Mouse (Mus musculus) spleen, adult 2 months (tissue): ENCODE results near the gene Tead3. TPM values are rescaled to one million over a fixed set of nuclear protein-coding genes. Genes with fewer than 3 reads are reported as not detected.
"Not testable (repeated sequence)": the region's sequence is repeated elsewhere in the genome, so short reads cannot be mapped to it uniquely, and the experiment has no call there.

Experiments
- DNase-seq, 2 experiments: peaks; one replicate each; pipeline versions ENCODE4 v3.0.0 to v3.0.0-alpha.2; 2012 to 2021; ENCODE audit warnings: low spot score in 2 of 2, low read depth in 1 of 2
- H3K27ac ChIP-seq: fragments of 200-500 bp; 2 replicates; pipeline ENCODE4 v1.5.1; 2012; ENCODE audit warnings: low read length, inconsistent platforms; ENCODE audit not compliant: insufficient read depth
- H3K27me3 ChIP-seq: fragments of 200-500 bp; 2 replicates; pipeline ENCODE4 v1.6.1; 2012; ENCODE audit warnings: mild to moderate bottlenecking, moderate library complexity, low read length, inconsistent platforms; ENCODE audit not compliant: control insufficient read depth, insufficient read depth
- H3K36me3 ChIP-seq: fragments of 200-500 bp; 2 replicates; pipeline ENCODE4 v1.6.1; 2012; ENCODE audit warnings: mild to moderate bottlenecking, low read length, inconsistent platforms; ENCODE audit not compliant: control insufficient read depth, insufficient read depth
- H3K4me1 ChIP-seq: fragments of 200-500 bp; 2 replicates; pipeline ENCODE4 v1.6.1; 2011; ENCODE audit warnings: inconsistent platforms; ENCODE audit not compliant: control insufficient read depth, insufficient read depth, insufficient read length
- H3K4me3 ChIP-seq: fragments of 200-500 bp; 2 replicates; pipeline ENCODE4 v1.5.1; 2011; ENCODE audit warnings: mild to moderate bottlenecking, inconsistent platforms; ENCODE audit not compliant: insufficient read depth, insufficient read length; ENCODE audit errors: extremely low read depth
- CTCF ChIP-seq: fragments of 200-500 bp; IDR thresholded peaks from 2 replicates; pipeline ENCODE4 v1.5.1; 2011; ENCODE audit warnings: mild to moderate bottlenecking, inconsistent platforms; ENCODE audit not compliant: insufficient read depth, insufficient read length, insufficient replicate concordance; ENCODE audit errors: extremely low read depth
- POLR2A ChIP-seq: fragments of 200-500 bp; IDR thresholded peaks from 2 replicates; pipeline ENCODE4 v1.6.1; 2011; ENCODE audit warnings: low read depth, low read length, inconsistent platforms
- WGBS: fragments of 180-500 bp; shearing (Covaris S2); methylation state at CpG from one replicate; pipeline ENCODE4 v1.1.7; 2018; 5-methylcytosine and 5-hydroxymethylcytosine counted together
- polyA plus RNA-seq: library from polyadenylated mRNA; depleted of rRNA; stranded (reverse); fragments of >200 nt; gene quantifications from 2 replicates; pipeline ENCODE4 v1.2.3, GENCODE M21; 2012

Tead3 gene
- polyA plus RNA-seq, 1 experiment = 4.3 TPM

GRCm38 (mm10) chr17:28331241-28332112 is 19.1 kb downstream of the Tead3 start:
- peaks cover 18% of the 10 kb centered on the region for H3K36me3 ChIP-seq
- peaks cover 2% of the 10 kb centered on the region; the same call in 1 of the 2 replicates for H3K4me1 ChIP-seq
- H3K27ac ChIP-seq = no peak overlapping the region
- H3K4me3 ChIP-seq = no peak overlapping the region
- no peak for DNase-seq
- H3K27me3 ChIP-seq = no peaks in the 10 kb centered on the region; the same call in 1 of the 2 replicates
- no peak for TF ChIP-seq CTCF
- no peak for TF ChIP-seq POLR2A
- WGBS = 64% methylated on average over 7 of the region's 7 CpGs

GRCm38 (mm10) chr17:28330590-28330989 is 20.0 kb downstream of the Tead3 start:
- H3K4me1 ChIP-seq, H3K4me3 ChIP-seq, H3K27me3 ChIP-seq, DNase-seq, H3K27ac ChIP-seq: not testable (repeated sequence)
- WGBS = 88% methylated on average over 8 of the region's 8 CpGs
- H3K36me3 ChIP-seq = peaks cover 20% of the 10 kb centered on the region

GRCm38 (mm10) chr17:28330232-28330546 is 20.4 kb downstream of the Tead3 start:
- Histone ChIP-seq H3K4me3 (no peak overlapping the region), H3K27ac (no peak overlapping the region), H3K36me3 (peaks cover 20% of the 10 kb centered on the region), H3K4me1 (peaks cover 2% of the 10 kb centered on the region; the same call in 1 of the 2 replicates), H3K27me3 (no peaks in the 10 kb centered on the region; the same call in 1 of the 2 replicates)
- WGBS = 55% methylated on average over 2 of the region's 2 CpGs
- DNase-seq = no peak
- TF ChIP-seq POLR2A (no peak), CTCF (no peak)

GRCm38 (mm10) chr17:28329503-28330231 is 20.9 kb downstream of the Tead3 start:
- TF ChIP-seq CTCF (no peak), POLR2A (no peak)

GRCm38 (mm10) chr17:28328946-28329345 is 21.7 kb downstream of the Tead3 start:
- Histone ChIP-seq H3K36me3 (peaks cover 20% of the 10 kb centered on the region), H3K27ac (peak overlapping the region; percentile 83), H3K4me1 (peaks cover 2% of the 10 kb centered on the region; the same call in 1 of the 2 replicates), H3K4me3 (peak overlapping the region; percentile 71), H3K27me3 (no peaks in the 10 kb centered on the region; the same call in 1 of the 2 replicates)
- under 1% methylated on average over 25 of the region's 25 CpGs for WGBS
- no peak for DNase-seq
- no peak for TF ChIP-seq POLR2A
- no peak for TF ChIP-seq CTCF

More at GRCm38 (mm10) chr17:28329503-28330231, 20.9 kb downstream of the Tead3 start:
- peaks cover 20% of the 10 kb centered on the region for H3K36me3 ChIP-seq
- DNase-seq = no peak
- no peaks in the 10 kb centered on the region; the same call in 1 of the 2 replicates for H3K27me3 ChIP-seq
- H3K4me1 ChIP-seq = peaks cover 2% of the 10 kb centered on the region; the same call in 1 of the 2 replicates
- H3K27ac ChIP-seq = no peak overlapping the region
- H3K4me3 ChIP-seq = peak overlapping the region; percentile 71; the same call in 1 of the 2 replicates
- 12% methylated on average over 4 of the region's 4 CpGs for WGBS

GRCm38 (mm10) chr17:28328366-28328928 is 22.2 kb downstream of the Tead3 start, which contains the start of gene Rpl10a:
TSS of gene Rpl10a (plus strand) at chr17:28328471.
- H3K36me3 ChIP-seq = peaks cover 20% of the 10 kb centered on the region
- peak; percentile 87 for TF ChIP-seq CTCF
- TF ChIP-seq POLR2A = peak; percentile 83
- peak; percentile 90 to 96 for DNase-seq
- H3K4me3 ChIP-seq = peak within 1 kb of the TSS; percentile 71
- WGBS = 0% methylated on average over 67 of the region's 67 CpGs
- peak within 1 kb of the TSS; percentile 83 for H3K27ac ChIP-seq
- no peaks in the 10 kb centered on the region for H3K27me3 ChIP-seq
- H3K4me1 ChIP-seq = peaks cover 2% of the 10 kb centered on the region; the same call in 1 of the 2 replicates
